Mouse (Mus musculus): ENCODE data around the gene Uqcrh.

DNA sequence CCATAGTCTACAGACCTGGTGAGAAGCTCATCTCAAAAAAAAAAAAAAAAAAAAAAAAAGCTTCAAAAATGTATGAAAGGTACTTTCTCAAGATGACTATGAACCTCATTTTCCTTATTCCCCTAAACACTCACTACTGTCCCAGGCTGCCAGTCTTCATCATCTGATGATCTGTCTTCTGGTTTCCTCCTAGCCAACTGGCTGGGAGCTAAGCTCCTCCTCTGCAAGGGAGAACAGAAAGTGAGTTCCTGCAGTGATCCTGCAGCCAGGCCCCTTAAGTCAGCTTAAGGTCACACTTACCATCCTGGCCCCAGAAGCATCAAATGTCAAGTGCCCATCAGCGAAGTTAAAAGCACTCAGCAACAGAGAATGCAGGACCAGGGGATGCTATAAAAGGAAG lies 47.9 kb upstream of the Uqcrh start:
- TF ChIP-seq EP300 (IDR thresholded peaks at IDR 0.05; ENCODE audit: low read depth) (no peak), CTCF (IDR thresholded peaks at IDR 0.05; ENCODE audit: low read depth) (no peak)
